Mouse (Mus musculus) cerebellum, postnatal 14 days (tissue): Measurements from ENCODE around the gene Cebpzos.

Source experiments
- DNase-seq, 2 experiments: peaks; one replicate each; pipeline ENCODE4 v3.0.0; 2021; ENCODE audit warnings: mixed read lengths in 2 of 2

Cebpzos gene

GRCm38 (mm10) chr17:78938927-78939326 lies 22.6 kb downstream of the Cebpzos start:
- no peak for DNase-seq

GRCm38 (mm10) chr17:78942579-78942978 lies 26.3 kb downstream of the Cebpzos start:
- DNase-seq = no peak

GRCm38 (mm10) chr17:78951225-78951624 lies 34.9 kb downstream of the Cebpzos start:
- DNase-seq = no peak

- DNase-seq = no peak
Observed at GRCm38 (mm10) chr17:78952070-78952469, 35.8 kb downstream of the Cebpzos start.

GRCm38 (mm10) chr17:78953240-78953639 lies 36.9 kb downstream of the Cebpzos start:
- no peak for DNase-seq

DNA sequence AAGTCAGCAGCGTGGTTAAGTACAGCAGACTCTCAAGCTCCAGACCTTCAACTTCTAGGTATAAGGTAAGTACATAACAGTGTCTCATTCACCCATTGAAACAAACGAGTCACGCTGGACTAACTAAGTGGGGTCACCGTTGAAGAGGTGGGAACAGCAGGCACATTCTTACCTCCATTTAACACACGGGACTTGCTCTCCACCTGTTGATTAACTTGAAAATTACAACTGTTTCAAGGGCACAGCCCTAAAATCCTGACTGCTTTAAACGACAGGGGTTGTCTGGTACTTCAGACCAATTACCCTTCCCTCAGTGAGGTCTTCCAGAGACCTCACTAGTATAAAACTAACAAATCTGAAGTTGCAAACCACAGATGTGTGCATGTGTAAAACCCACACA lies 43.2 kb downstream of the Cebpzos start:
- DNase-seq = no peak

DNA sequence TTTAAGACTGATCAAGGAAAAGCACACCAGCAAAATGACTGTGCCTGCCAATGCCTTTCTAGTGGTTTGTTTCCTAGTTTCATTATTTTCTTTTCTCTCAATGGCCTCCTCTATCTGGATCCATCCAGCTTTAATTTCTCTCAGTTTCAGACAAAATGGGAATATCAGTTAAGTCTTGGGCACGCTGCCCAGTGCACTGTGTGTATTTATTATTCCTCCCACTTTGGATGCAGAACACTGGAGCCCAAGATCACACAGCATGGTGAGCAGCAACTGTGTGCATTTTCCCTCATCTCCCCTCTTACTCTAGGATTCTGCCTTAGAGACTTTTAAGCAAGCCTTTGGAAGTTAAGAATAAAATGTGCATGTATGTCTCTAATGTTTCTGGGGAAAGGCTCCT lies 48.1 kb downstream of the Cebpzos start:
- DNase-seq = peak in 1 of 2 experiments; percentile 11

- no peak for DNase-seq
Observed at GRCm38 (mm10) chr17:78966092-78966883, 50.0 kb downstream of the Cebpzos start.

DNA sequence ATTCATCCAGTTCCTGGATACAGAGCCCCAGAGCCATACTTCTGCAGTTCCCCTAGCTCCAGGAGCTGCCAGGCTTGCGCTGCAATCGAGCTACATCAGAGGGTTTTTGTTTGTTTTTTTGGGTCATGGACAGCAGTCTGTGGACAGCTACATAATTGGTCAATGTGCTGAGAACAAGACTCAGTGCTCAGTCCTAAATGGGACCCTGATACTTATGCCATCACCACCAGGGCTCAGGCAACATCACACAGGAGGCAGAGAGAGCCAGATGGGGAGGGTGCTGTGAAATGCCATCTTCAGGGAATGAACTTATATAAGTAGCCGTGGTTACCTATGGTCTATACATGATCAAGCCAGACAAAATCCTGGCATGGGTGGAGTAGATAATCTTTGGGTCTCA lies 52.2 kb downstream of the Cebpzos start:
- no peak for DNase-seq
